ENCODE assay signal across 7 mouse cellular contexts in genomic region chr4:59331633-59332032, GRCm38 (mm10).
A peak's percentile ranks its signal among the peaks of the same experiment; 100 is the strongest.
DNase-seq lines count a peak whose midpoint lies in the region; ATAC-seq and TF ChIP-seq lines count a peak whose summit lies in the region.

No protein-coding gene starts in this region.

- 0 out of 2 replicates have a peak, but pooled peaks cover 3% of the 10 kb centered on the region for H3K4me1 ChIP-seq in intestine, postnatal 0 days (replicated peaks; ENCODE audit: control insufficient read depth, insufficient read depth, low read length)
- peaks cover 30% of the 10 kb centered on the region for H3K4me1 ChIP-seq in limb, embryonic 15.5 days

- H3K4me2 ChIP-seq in intestine, postnatal 0 days (replicated peaks; ENCODE audit: low read depth): no peak overlapping the region
- H3K4me2 ChIP-seq in limb, embryonic 15.5 days: no peak overlapping the region

- ATAC-seq in intestine, postnatal 0 days: peak; percentile 69
- ATAC-seq in limb, embryonic 15.5 days (ENCODE audit: insufficient number of reproducible peaks, low FRiP score, low TSS enrichment, low read depth): no peak

- no peak overlapping the region for H3K9ac ChIP-seq in intestine, postnatal 0 days (ENCODE audit: low read depth, low read length)
- H3K9ac ChIP-seq in limb, embryonic 15.5 days: no peak overlapping the region

- no peaks in the 10 kb centered on the region for H3K27me3 ChIP-seq in intestine, postnatal 0 days (replicated peaks; ENCODE audit: control insufficient read depth, insufficient read depth, low read length)
- H3K27me3 ChIP-seq in limb, embryonic 15.5 days: no peaks in the 10 kb centered on the region

- intact Hi-C loops in gastrocnemius, adult 2 months (cut with DNase I): no loop called here

- TF ChIP-seq CTCF in gastrocnemius, adult 2 months (IDR thresholded peaks at IDR 0.05): no peak; the same call in 1 of the 2 replicates
- no peak for TF ChIP-seq CTCF in intestine, postnatal 0 days (IDR thresholded peaks at IDR 0.05; ENCODE audit: low read depth)

- H3K36me3 ChIP-seq in intestine, postnatal 0 days (ENCODE audit: control insufficient read depth, insufficient read depth): no peaks in the 10 kb centered on the region
- H3K36me3 ChIP-seq in limb, embryonic 15.5 days: no peaks in the 10 kb centered on the region

- H3K4me3 ChIP-seq in gastrocnemius, adult 2 months: peak overlapping the region; percentile 32
- no peak overlapping the region for H3K4me3 ChIP-seq in intestine, postnatal 0 days (ENCODE audit: low read depth, low read length)
- H3K4me3 ChIP-seq in limb, embryonic 15.5 days: no peak overlapping the region

- peak; percentile 96 for DNase-seq in CD8-positive naive resting alpha-beta T cell, adult 2 months (ENCODE audit: low read depth in 2 of 2, low spot score in 2 of 2)
- DNase-seq in adrenal gland, adult (ENCODE audit: inconsistent age in 2 of 2, low spot score in 1 of 2): peak; percentile 92 to 97
- DNase-seq in gastrocnemius, adult 2 months: peak; percentile 87
- DNase-seq in natural killer cell, adult 2 months (ENCODE audit: low spot score in 2 of 2): peak; percentile 98 to 99
- DNase-seq in thymus, postnatal 36 days: peak; percentile 80 to 85

- WGBS in intestine, postnatal 0 days: 28% methylated on average over 9 of the region's 9 CpGs
- WGBS in limb, embryonic 15.5 days: 37% methylated on average over 9 of the region's 9 CpGs

- H3K9me3 ChIP-seq in intestine, postnatal 0 days (ENCODE audit: control insufficient read depth): no peaks in the 10 kb centered on the region
- H3K9me3 ChIP-seq in limb, embryonic 15.5 days: no peaks in the 10 kb centered on the region

- peak overlapping the region; percentile 86 for H3K27ac ChIP-seq in gastrocnemius, adult 2 months
- H3K27ac ChIP-seq in intestine, postnatal 0 days (ENCODE audit: low read depth, low read length): peak overlapping the region; percentile 81
- peak overlapping the region; percentile 61 for H3K27ac ChIP-seq in limb, embryonic 15.5 days
